8 mouse cellular contexts compared by ENCODE assay signal in the genomic region with DNA sequence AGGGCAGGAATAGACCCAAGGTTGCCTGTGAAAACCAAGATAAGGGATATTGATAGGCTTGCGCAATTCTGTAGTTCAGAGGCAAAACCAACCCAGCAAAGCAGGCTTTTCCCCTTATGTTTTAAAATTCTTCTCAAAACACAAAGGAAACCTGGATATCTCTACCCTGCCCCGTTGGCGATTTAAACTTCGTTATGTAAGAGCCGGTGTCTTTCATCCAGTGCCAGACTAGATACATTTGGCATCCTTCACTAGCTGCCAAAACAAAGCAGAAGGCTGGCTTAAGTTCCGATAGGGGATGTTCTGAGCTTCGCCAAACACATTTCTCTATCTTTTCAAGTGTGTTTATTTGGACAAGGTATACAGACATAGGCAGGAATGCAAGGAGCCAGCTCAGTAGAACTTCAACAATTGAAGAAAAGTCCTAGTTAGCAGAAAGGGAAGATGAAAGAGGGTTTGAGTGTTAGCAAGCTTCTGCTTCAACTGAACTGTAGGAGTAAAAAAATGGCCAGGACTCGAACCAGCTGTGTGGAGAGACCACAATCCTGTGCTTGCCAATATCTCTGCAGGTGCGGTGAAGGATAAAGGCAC.
A peak's percentile ranks its signal among the peaks of the same experiment; 100 is the strongest.
DNase-seq lines count a peak whose midpoint lies in the region; ATAC-seq lines count a peak whose summit lies in the region.

No protein-coding gene starts in this region.

- ATAC-seq in heart, embryonic 12.5 days (ENCODE audit: insufficient number of reproducible peaks, low FRiP score) = no peak; the same call in 1 of the 2 replicates
- peak; percentile 31; the same call in 1 of the 2 replicates for ATAC-seq in heart, embryonic 16.5 days (replicated peaks; ENCODE audit: extremely low read depth, insufficient read depth, low FRiP score)
- peak; percentile 68 for ATAC-seq in megakaryocyte progenitor cell, adult 5-6 weeks (replicated peaks; ENCODE audit: poor library complexity)

- H3K4me3 ChIP-seq in heart, embryonic 12.5 days = no peak overlapping the region
- H3K4me3 ChIP-seq in heart, embryonic 16.5 days (ENCODE audit: low read length) = no peak overlapping the region

- peaks cover 4% of the 10 kb centered on the region; the same call in 1 of the 2 replicates for H3K36me3 ChIP-seq in heart, embryonic 12.5 days
- H3K36me3 ChIP-seq in heart, embryonic 16.5 days (ENCODE audit: control insufficient read depth, insufficient read depth) = peaks cover 6% of the 10 kb centered on the region

- H3K27ac ChIP-seq in heart, embryonic 12.5 days (ENCODE audit: poor library complexity, severe bottlenecking) = peak overlapping the region; percentile 11; the same call in 1 of the 2 replicates
- peak overlapping the region; percentile 56 for H3K27ac ChIP-seq in heart, embryonic 16.5 days (ENCODE audit: low read length)

- H3K9ac ChIP-seq in heart, embryonic 12.5 days = no peak overlapping the region
- H3K9ac ChIP-seq in heart, embryonic 16.5 days (ENCODE audit: low read length) = no peak overlapping the region

- no peak for DNase-seq in heart, postnatal 36 days
- DNase-seq in B cell, adult 2 months = peak; percentile 51 to 57
- DNase-seq in cerebellum, adult 11 months = peak; percentile 56
- no peak for DNase-seq in layer of hippocampus, adult 8-10 months (ENCODE audit: low spot score in 2 of 2)
- no peak for DNase-seq in layer of hippocampus, postnatal 10 days (ENCODE audit: low spot score in 2 of 2)

- 35% methylated on average over 9 of the region's 9 CpGs for WGBS in heart, embryonic 12.5 days
- 29% methylated on average over 9 of the region's 9 CpGs for WGBS in heart, embryonic 16.5 days

- H3K27me3 ChIP-seq in heart, embryonic 12.5 days (replicated peaks) = no peaks in the 10 kb centered on the region
- no peaks in the 10 kb centered on the region for H3K27me3 ChIP-seq in heart, embryonic 16.5 days (ENCODE audit: control insufficient read depth, insufficient read depth, low read length)

- no peaks in the 10 kb centered on the region for H3K9me3 ChIP-seq in heart, embryonic 12.5 days (replicated peaks)
- no peaks in the 10 kb centered on the region for H3K9me3 ChIP-seq in heart, embryonic 16.5 days (replicated peaks; ENCODE audit: control insufficient read depth, low read length)

- peaks cover 47% of the 10 kb centered on the region for H3K4me1 ChIP-seq in heart, embryonic 12.5 days (replicated peaks)
- H3K4me1 ChIP-seq in heart, embryonic 16.5 days (ENCODE audit: control insufficient read depth, insufficient read depth, low read length) = peaks cover 38% of the 10 kb centered on the region

- no peak overlapping the region for H3K4me2 ChIP-seq in heart, embryonic 12.5 days
- H3K4me2 ChIP-seq in heart, embryonic 16.5 days (ENCODE audit: low read depth, low read length) = no peak overlapping the region

- intact Hi-C loops in heart, postnatal 36 days (cut with DNase I) = no loop called here

Comparison
In these comparisons a context has a peak if more than half of its experiments do, and no peak if none do; other contexts are left out.
1. DNase-seq: peak in B cell, adult 2 months (2 of 2) and cerebellum, adult 11 months (single experiment); none in heart, postnatal 36 days (0 of 2), layer of hippocampus, adult 8-10 months (0 of 2) and layer of hippocampus, postnatal 10 days (0 of 2).